Mouse (Mus musculus) liver, embryonic 14.5 days (tissue): ENCODE measurements at regions not wholly inside any gene's neighbourhood (a gene's known extent, or its start where the extent isn't known, plus 50 kb on each side); places are given as distances from the start of the nearest gene placed in this dataset.

Experiments used
- ATAC-seq: fragments of 200-750 bp; cut with Nextera tagmentation; 2 replicates; pipeline ENCODE4 v1.8.0; 2017; ENCODE audit warnings: moderate number of reproducible peaks, mild to moderate bottlenecking, moderate library complexity; ENCODE audit not compliant: insufficient read depth
- DNase-seq, 3 experiments: peaks; one replicate each; pipeline ENCODE4 v3.0.0-alpha.2; 2012 to 2013; ENCODE audit warnings: low read depth in 3 of 3, low spot score in 3 of 3
- H3K27ac ChIP-seq: fragments of 300-500 bp; sonication (generic); 2 replicates; pipeline ENCODE4 v1.5.1; 2014; ENCODE audit warnings: moderate library complexity, mild to moderate bottlenecking, control low read depth, inconsistent platforms
- H3K27me3 ChIP-seq: fragments of 300-500 bp; sonication (generic); 2 replicates; pipeline ENCODE4 v1.6.1; 2014; ENCODE audit warnings: mild to moderate bottlenecking, low read length, moderate library complexity; ENCODE audit not compliant: control insufficient read depth, insufficient read depth
- H3K36me3 ChIP-seq: fragments of 300-500 bp; sonication (generic); replicated peaks from 2 replicates; pipeline ENCODE4 v1.6.1; 2014; ENCODE audit warnings: low read depth; ENCODE audit not compliant: control insufficient read depth, insufficient read depth
- H3K4me1 ChIP-seq, 2 experiments: fragments of 200-500 bp in 1 of 2; fragments of 300-500 bp in 1 of 2; sonication (generic) in 1 of 2; replicated peaks; 2 replicates each; pipeline ENCODE4 v1.6.1; 2012 to 2014; ENCODE audit warnings: antibody characterized with exemption in 1 of 2, inconsistent platforms in 1 of 2, low read length in 1 of 2; ENCODE audit not compliant: control insufficient read depth in 2 of 2, insufficient read depth in 2 of 2
- H3K4me2 ChIP-seq: fragments of 300-500 bp; sonication (generic); 2 replicates; pipeline ENCODE4 v1.6.1; 2014; ENCODE audit warnings: low read depth, mild to moderate bottlenecking, control low read depth, moderate library complexity
- H3K4me3 ChIP-seq, 2 experiments: fragments of 200-500 bp in 1 of 2; fragments of 300-500 bp in 1 of 2; sonication (generic) in 1 of 2; 2 replicates each; pipeline ENCODE4 v1.5.1; 2012 to 2014; ENCODE audit warnings: low read depth in 2 of 2, low read length in 2 of 2, mild to moderate bottlenecking in 2 of 2, control low read depth in 1 of 2, inconsistent platforms in 1 of 2, moderate library complexity in 1 of 2; ENCODE audit not compliant: insufficient read depth in 1 of 2
- H3K9ac ChIP-seq: fragments of 300-500 bp; sonication (generic); replicated peaks from 2 replicates; pipeline ENCODE4 v1.6.1; 2014; ENCODE audit warnings: mild to moderate bottlenecking, control low read depth, moderate library complexity
- H3K9me3 ChIP-seq: fragments of 300-500 bp; sonication (generic); 2 replicates; pipeline ENCODE4 v1.6.1; 2016; ENCODE audit warnings: low read length, mixed read lengths; ENCODE audit not compliant: control insufficient read depth
- CTCF ChIP-seq: IDR thresholded peaks from 2 replicates; pipeline ENCODE4 v1.5.1; 2016; ENCODE audit warnings: antibody characterized with exemption, low read depth, control low read depth
- EP300 ChIP-seq: IDR thresholded peaks from 2 replicates; pipeline ENCODE4 v1.6.1; 2016; ENCODE audit warnings: antibody characterized with exemption, low read depth
- WGBS: fragments of 180-500 bp; shearing (Covaris S2); extraction: QIAGEN DNeasy Blood & Tissue Kit; methylation state at CpG from one replicate; pipeline ENCODE4 v1.1.7; 2014; ENCODE audit not compliant: insufficient replicate concordance; 5-methylcytosine and 5-hydroxymethylcytosine counted together

- no peaks in the 10 kb centered on the region for H3K4me1 ChIP-seq
- no peak overlapping the region for H3K27ac ChIP-seq
- 26% methylated on average over 2 of the region's 2 CpGs for WGBS
- H3K4me3 ChIP-seq = no peak overlapping the region
- H3K9ac ChIP-seq = no peak overlapping the region
- H3K27me3 ChIP-seq = no peaks in the 10 kb centered on the region
- no peaks in the 10 kb centered on the region for H3K36me3 ChIP-seq
- no peak for ATAC-seq
- TF ChIP-seq CTCF (no peak), EP300 (no peak)
- no peak for DNase-seq
- H3K4me2 ChIP-seq = no peak overlapping the region
- H3K9me3 ChIP-seq = no peaks in the 10 kb centered on the region
Observed at GRCm38 (mm10) chr5:133320626-133321025, 777.5 kb upstream of the Auts2 start.

- WGBS = 50% methylated on average over 1 of the region's 1 CpGs
- H3K9me3 ChIP-seq = no peaks in the 10 kb centered on the region
- DNase-seq (no peak), ATAC-seq (no peak)
- H3K9ac ChIP-seq = no peak overlapping the region
- no peak overlapping the region for H3K4me2 ChIP-seq
- TF ChIP-seq EP300 = no peak
- H3K27me3 ChIP-seq = no peaks in the 10 kb centered on the region
- H3K27ac ChIP-seq = no peak overlapping the region
- no peaks in the 10 kb centered on the region for H3K4me1 ChIP-seq
- H3K36me3 ChIP-seq = no peaks in the 10 kb centered on the region
- H3K4me3 ChIP-seq = no peak overlapping the region
Observed at GRCm38 (mm10) chr5:133320206-133320605, 777.1 kb upstream of the Auts2 start.

GRCm38 (mm10) chr5:133314031-133314430 lies 770.9 kb upstream of the Auts2 start:
- TF ChIP-seq CTCF (no peak), EP300 (no peak)
- ATAC-seq = no peak

GRCm38 (mm10) chr5:133310979-133311890 lies 768.1 kb upstream of the Auts2 start:
- 54% methylated on average over 6 of the region's 6 CpGs for WGBS
- no peak for DNase-seq
- Histone ChIP-seq H3K9ac (no peak overlapping the region), H3K4me3 (no peak overlapping the region), H3K9me3 (no peaks in the 10 kb centered on the region), H3K4me1 (no peaks in the 10 kb centered on the region), H3K27ac (no peak overlapping the region), H3K27me3 (no peaks in the 10 kb centered on the region), H3K4me2 (no peak overlapping the region), H3K36me3 (no peaks in the 10 kb centered on the region)
- ATAC-seq = no peak
- TF ChIP-seq CTCF = no peak
- TF ChIP-seq EP300 = no peak

More at GRCm38 (mm10) chr5:133314031-133314430, 770.9 kb upstream of the Auts2 start:
- no peaks in the 10 kb centered on the region for H3K27me3 ChIP-seq
- H3K4me2 ChIP-seq = no peak overlapping the region
- 49% methylated on average over 7 of the region's 7 CpGs for WGBS
- no peak overlapping the region for H3K27ac ChIP-seq
- H3K9ac ChIP-seq = no peak overlapping the region
- no peak overlapping the region for H3K4me3 ChIP-seq
- DNase-seq = no peak
- no peaks in the 10 kb centered on the region for H3K36me3 ChIP-seq
- no peaks in the 10 kb centered on the region for H3K4me1 ChIP-seq
- no peaks in the 10 kb centered on the region for H3K9me3 ChIP-seq

GRCm38 (mm10) chr5:133267887-133268286 lies 724.7 kb upstream of the Auts2 start:
- Histone ChIP-seq H3K27ac (no peak overlapping the region), H3K9me3 (no peaks in the 10 kb centered on the region), H3K36me3 (no peaks in the 10 kb centered on the region), H3K27me3 (no peaks in the 10 kb centered on the region), H3K4me3 (no peak overlapping the region), H3K4me1 (no peaks in the 10 kb centered on the region), H3K9ac (no peak overlapping the region), H3K4me2 (no peak overlapping the region)
- DNase-seq (no peak), ATAC-seq (no peak)
- 66% methylated on average over 7 of the region's 7 CpGs for WGBS
- TF ChIP-seq EP300 (no peak), CTCF (no peak)
